Mouse (Mus musculus) adrenal gland, adult 8-10 months (tissue): ENCODE measurements around the gene Gimap4. TPM values are rescaled to one million over a fixed set of nuclear protein-coding genes. Genes with fewer than 3 reads are reported as not detected.
"Not testable (repeated sequence)": the region's sequence is repeated elsewhere in the genome, so short reads cannot be mapped to it uniquely, and the experiment has no call there.

Experiments used
- DNase-seq: peaks from one replicate; pipeline ENCODE4 v3.0.0; 2022
- total RNA-seq, 4 experiments: library from RNA; stranded (reverse); gene quantifications; 2 replicates each; pipeline ENCODE4 v1.2.4; 2022

The Gimap4 gene
- total RNA-seq, 4 experiments from 2014 or later = 29.1 to 56.5 (median 49.4) TPM

DNA sequence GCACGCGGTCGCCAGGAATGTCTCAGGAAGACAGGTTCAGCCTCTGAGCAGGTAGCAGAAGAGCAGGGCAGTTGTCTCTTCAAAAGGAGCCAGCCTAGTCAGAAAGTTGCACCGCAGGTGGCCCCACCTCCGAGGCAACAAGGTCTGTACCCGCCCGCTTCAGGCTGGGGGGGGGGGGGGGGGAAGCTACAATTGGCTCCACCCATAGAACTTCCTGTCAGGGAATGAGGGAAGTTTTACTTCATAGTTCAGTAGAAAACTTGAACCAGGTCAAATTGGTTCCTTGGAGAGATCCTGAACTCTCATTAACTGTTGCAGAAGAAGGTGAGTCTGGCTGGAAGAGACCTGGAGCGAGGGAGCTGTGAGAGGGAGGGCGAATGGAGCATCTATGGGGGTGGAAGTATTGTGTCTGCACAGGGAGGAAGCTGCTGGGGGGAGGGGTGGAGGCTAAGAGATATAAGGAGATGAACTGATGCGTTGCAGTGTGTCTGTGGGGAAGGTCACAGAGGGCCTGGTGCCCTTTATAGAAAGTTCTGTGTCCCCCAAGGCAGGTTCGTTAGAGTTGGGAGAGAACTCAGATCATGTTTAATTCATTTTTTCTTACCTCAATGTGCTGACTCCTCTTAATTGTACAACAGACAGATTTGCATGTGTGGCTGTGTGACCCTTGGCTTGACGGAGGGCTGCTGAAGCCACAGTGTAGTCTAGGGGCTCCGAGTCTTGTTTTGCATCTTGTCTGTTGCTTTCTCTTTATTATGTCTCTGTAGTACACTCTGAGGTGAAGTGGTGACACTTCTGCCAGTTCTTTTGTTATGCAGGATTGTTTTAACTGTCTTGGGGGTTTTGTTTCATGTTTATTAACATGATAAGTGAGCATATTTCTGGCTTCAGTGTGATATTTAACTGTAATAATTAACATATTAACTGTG lies 8.2 kb upstream of the Gimap4 start, which contains the start of gene Gimap9:
Gene Gimap9 (plus strand): TSS at position 199 of the 929 bp plus-strand sequence.
- no peak for DNase-seq

DNA sequence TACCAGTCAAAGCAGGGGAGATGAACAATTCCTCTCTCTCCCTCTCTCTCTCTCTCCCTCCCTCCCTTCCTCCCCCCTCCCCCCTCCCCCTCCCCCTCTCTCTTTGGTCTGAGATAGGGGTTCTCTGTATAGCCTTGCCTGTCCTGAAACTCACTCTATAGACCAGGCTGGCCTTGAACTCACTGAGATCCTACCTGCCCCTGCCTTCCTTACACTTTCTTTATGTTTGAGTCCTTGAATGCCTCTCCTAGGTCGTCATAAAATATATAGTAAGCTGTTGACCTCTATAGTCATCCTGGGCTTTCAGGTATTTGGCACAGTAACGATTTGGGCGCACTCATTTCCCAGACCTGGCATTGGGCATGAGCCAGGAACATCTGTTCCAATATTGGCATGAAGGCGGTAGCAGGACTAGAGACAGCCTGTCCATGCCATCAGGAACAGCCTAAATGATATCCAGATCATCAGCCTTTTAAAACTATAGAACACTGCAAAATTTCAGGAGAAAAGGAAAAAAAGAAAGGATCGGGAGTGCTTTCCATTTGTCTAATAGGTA lies 7.4 kb upstream of the Gimap4 start:
- DNase-seq = no peak

DNA sequence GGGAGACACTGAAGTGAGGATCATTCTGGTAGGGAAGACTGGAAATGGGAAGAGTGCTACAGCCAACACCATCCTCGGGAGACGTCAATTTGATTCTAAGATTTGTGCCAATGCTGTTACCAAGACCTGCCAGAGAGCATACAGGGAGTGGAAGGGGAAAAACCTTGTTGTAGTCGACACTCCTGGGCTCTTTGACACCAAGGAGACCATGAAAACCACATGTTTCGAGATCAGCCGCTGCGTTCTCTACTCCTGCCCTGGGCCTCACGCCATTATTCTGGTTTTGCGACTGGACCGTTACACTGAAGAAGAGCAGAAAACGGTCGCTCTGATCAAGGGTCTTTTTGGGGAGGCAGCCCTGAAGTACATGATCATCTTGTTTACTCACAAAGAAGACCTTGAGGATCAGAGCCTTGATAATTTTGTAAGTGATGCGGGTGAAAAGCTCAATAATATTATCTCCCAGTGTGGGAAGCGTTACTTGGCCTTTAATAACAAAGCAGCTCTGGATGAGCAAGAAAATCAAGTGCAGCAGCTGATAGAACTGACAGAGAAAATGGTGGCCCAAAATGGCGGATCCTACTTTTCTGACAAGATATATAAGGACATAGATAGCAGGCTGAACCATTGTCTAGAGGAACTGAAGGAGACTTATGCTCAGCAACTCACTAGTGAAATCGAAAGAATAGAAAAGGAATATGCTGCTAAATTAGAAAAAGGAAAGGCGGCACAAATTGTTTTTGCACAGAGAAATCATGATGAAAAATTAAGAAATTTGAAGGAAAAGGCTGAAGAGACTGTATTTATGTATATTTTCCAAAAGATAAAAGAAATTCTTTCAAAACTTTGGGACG lies 6.6 kb upstream of the Gimap4 start:
- DNase-seq = no peak

DNA sequence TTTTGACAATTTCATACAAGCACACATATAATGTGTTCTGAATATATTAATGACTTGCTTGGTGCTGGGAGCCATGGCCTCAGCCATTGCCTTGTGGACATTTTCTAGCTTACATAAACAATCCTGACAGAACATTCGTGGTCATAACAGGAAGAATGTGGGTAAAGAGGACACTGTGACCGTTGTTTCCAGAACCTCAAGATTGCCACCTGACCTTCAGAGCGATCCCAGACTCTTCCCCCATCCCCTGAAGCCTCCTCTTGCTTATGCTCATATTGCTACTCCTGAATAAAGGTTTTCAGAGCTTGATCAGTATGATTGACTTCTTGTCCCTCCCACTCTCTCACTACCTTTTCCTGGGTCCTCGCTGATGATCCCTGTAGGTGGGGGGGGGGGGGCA lies 6.0 kb upstream of the Gimap4 start:
- no peak for DNase-seq

DNA sequence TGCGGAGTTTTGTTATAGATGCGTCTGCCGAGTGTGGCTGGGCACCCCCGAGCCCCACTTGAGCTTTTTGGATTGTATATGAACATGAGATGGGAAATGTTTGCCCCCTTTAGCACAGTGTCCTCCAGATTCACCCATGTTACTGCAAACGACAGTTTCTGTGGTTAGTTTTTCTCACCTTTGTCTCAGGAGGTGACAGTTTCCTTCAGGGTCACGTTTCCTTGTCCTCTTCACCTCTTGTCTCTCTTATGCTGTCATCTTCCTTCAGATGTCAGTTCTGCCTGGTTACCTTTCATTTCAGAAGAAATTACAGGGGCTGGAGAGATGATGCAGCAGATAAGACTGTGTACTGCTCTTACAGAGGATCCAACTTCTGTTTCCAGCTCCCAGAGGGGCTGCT lies 4.6 kb upstream of the Gimap4 start:
- DNase-seq = no peak

DNA sequence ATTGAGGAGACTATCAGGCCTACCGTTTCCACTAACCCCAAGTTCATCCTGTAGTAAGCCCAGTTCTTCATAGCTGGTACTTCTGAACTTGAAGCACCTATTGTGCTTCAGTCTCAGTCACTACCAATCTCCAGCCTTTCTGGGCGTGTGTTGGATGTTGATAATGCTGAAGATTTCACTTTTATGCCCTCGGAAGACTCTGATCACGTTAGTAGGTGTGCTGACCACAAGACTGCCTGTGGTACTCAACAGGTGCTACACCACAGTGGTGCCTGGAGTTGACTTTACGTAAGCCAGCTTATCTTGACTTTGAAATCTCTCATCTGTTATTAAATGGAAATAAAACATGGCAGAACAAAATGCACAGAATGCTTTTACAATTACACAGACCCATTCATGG lies 3.9 kb upstream of the Gimap4 start:
- DNase-seq = no peak

DNA sequence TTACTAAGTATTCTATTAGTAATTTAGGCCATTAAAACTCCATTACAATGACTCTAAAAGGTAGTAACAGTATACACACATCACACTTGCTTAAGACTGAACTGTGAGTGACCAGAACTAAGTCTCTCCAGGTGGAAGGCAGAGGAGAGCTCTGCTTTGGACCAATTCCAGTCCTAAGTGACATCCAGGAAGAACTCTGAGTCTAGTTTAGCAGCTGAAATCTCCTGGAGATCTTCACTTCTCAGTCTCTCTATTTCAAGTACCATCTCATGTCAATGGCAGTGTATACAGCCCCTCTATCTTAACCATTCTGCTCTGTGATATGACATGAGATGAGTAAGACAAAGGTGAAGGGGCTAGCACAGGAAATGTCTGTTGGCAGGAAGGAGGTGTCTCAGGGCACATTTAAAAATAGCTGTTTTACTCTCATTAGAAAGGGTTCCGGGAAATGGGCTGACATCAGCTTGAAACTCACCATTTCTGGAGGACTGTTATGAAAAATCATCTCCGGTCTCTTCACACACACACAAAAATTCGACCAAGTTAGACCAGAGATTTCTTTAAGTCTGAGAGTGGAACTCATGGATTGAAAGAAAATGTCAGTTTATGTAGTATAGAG lies 2.8 kb upstream of the Gimap4 start:
- no peak for DNase-seq

DNA sequence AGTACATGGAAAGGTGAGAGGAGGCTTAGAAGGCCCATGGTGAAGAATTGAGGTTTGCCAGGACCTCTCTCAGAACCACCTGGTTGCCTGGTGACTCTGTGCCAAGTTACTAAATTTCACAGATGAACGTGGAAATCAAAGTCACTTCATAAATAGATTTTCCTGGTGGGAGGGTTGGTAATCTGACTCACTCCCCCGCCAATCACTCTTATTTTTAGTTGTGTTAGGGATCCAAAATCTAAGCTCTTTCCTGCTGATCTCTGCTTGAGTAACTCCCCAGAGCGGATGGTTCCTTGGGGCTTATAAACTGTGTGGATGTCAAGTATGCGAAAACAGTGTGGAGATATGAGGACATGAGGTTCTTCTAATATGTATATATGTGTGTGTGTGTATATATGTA lies 2.1 kb upstream of the Gimap4 start:
- no peak for DNase-seq

DNA sequence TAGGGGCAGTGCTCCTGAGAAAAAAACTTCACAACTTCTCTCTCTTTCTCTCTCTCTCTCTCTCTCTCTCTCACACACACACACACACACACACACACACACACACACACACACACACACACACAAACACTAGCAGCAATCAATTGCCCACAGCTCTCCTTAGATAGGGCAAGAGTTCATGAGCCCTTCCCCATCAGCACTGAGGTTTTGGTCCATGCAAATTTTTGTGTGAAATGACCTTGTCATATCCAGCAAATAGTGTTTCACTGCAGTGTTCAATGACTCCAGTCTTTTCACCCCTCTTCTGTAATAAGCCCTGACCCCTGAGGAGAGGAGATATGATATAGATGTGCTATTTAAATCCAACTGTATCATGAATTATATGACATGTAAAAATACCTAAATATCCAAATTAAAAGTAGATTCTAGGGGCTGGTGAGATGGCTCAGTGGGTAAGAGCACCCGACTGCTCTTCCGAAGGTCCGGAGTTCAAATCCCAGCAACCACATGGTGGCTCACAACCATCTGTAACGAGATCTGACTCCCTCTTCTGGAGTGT lies 1.0 kb upstream of the Gimap4 start:
- DNase-seq = not testable (repeated sequence)

DNA sequence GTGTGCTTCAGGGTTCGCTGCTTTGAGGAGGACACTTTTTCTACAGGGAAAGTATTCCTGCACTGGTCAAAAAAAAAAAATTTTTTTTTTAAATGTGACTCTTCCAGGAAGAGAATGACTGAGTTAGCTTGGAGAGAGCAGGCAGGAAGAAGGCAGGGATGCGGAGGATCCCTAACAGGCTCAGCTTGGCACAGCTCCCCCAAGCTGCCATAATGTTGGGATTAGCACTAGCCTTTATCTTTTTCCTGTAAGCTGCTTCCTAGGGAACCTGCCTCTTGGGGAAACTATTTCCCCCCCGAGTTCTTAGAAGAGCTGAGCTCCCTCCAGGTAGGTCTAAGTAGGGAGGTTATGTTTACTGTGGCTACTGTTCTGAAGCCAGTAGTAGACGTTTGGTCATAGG lies 457 bp downstream of the Gimap4 start:
- DNase-seq = no peak

DNA sequence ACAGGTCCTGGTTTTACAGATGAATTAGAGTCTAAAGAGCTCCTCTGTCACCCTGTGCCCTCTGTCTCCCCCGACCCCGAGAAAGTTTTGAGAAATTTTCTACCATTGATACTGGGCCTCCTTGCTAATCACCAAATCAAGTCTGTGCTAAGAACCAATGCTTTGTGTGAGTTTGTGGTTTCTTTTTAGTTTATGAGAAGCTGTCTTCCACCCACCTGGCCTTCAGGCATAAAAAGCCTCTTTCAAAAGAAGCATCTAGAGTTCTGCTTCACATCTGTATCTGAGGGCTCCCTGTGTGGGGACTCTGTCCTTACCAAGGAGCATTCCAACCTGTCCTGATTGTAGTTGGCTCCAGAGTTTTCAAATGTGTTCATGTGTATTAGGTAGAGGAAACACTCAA lies 902 bp downstream of the Gimap4 start:
- DNase-seq = no peak

DNA sequence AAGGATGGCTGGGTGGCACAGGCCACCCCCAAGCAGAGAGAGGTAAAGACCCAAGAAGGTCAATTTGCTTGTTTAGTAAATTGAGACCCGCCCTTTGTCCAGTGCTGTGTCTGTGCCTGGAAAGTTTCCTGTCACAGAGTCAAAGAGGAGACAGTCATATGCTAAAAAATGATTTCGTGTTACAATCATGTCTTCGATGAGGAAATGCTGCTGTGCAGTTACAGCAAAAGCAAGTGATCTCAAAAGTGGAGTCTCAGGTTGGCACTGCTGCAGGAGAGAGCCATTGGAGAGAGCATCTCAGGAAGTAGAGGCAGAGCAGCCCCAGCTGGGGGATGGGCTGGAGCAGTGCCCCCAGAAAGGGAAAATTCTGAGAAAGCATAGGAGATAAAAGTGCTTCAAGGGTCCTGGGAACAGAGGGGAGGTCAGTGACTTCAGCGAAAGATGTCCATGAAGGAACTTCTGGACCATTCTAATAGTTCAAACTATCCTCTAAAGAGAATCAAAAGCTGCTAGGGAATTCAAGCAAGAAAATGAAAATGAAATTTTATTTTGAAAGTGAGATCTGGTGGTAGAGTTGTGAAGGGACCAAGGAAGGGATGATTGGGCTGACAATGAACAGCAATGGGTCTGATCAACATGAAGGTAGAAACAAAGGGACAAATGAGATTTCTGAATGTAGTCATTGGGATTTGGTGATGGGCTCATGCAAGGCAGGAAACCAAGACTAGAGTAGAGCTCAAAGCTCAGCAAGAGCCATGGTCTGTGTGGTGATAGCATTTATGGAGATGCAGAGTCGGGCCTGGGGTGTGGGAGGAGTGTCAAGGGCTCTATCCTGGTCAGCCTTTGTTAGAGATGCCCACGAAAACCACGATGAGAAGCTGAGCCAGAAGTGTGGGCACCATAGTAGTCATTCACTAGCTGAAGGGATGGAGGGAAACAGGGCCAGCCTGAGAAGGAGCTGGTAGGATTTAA lies 1.6 kb downstream of the Gimap4 start:
- DNase-seq = no peak

DNA sequence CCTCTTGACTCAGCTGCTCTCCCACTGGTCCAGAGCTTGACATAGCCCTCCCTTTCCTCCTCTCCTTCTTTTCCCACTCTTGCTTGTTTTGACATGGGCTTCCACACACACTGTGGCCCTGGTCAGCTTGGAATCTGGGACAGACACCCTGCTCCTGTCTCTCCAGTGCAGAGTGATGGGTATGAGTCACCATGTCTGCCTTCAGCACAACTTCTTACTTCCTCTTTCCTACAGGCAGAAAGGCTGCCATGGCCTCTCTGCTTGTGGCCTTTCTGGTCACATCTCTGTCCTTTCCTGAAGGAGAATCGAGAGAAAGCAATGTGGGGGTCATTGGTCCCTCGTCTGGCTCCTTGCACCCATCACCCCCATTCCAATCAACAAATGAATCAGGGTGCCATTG lies 2.7 kb downstream of the Gimap4 start:
- no peak for DNase-seq

DNA sequence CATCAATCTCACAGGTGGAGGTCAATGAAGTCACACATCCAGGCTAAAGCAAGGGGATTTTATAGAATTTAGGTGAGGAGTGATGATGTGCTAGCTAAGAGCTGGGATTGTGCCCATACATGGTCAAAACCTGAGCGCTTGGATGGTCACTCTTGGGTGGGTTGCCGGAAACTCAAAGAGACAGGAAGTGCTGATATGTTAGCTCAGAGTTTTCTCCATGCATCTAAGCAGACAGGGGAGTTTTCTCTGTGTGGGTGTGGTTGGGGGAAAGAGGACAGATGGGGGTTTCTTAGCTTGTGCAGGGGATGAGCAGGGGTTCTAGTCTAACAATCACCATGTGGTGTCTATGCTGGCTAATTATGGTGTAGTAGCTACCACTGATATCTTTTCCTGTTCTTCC lies 5.0 kb downstream of the Gimap4 start:
- no peak for DNase-seq

DNA sequence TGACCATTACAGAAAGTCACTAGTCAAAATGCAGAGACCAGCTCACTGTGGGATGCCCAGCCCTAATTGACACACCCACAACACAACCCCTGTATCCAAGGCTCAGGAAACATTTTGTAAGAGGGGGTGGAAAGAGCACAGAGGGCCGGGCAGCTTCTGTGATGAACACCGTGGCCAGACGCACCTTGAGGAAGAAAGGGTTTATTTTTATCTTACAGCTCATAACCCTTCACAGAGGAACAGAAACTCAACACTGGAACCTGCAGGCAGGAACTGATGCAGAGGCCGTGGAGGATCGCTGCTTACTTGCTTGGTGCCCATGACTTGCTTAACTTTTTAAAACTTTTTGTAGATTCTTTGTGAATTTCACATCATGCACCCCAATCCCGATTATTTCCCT lies 8.6 kb downstream of the Gimap4 start:
- no peak for DNase-seq

DNA sequence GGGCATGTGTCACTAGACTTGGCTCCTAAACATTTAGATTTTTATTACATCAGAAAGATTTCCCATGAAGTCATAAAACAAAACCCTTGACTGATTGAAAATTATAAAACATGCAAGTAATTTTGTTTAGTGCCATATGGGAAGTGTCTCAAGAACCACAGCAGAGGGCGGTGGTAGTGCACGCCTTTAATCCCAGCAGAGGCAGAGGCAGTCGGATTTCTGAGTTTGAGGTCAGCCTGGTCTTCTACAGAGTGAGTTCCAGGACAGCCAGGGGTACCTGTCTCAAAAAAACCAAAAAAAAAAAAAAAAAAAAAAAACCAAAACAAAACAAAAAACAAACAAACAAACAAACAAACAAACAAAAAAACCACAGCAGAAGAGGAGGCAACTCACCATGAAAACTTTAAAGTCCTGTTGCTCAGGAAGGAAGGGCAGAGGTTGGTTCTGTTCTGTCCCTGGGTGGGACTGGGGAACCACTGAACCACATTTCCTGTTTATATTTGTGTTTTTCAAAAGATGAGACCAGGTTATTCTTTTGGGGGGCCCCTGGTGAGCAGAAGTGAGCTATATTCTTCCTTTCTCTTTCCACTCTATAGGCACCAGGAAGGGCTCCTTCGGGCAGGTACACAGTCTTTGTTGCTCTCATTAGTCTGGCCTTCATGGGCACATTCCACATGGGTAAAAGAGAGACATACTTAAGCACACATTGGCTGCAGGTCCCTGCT lies 12.6 kb downstream of the Gimap4 start:
- DNase-seq = no peak

DNA sequence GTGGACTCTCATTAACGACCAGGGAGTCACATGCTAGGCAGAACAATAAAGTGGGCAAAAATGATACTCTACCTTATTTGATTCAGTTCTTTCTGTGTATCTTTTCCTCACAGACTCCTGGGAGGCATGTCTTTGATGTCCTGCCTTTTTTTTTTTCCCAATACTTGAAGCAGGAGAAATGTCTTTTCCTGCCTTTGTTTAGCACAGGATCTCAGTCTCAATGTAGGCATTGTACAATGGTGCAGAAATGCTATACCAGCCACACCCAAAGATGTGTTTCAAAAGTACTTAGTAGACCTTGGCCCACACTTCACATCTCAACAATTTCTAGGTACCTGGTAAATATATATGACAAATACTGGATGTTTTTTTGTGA lies 13.2 kb downstream of the Gimap4 start:
- no peak for DNase-seq

DNA sequence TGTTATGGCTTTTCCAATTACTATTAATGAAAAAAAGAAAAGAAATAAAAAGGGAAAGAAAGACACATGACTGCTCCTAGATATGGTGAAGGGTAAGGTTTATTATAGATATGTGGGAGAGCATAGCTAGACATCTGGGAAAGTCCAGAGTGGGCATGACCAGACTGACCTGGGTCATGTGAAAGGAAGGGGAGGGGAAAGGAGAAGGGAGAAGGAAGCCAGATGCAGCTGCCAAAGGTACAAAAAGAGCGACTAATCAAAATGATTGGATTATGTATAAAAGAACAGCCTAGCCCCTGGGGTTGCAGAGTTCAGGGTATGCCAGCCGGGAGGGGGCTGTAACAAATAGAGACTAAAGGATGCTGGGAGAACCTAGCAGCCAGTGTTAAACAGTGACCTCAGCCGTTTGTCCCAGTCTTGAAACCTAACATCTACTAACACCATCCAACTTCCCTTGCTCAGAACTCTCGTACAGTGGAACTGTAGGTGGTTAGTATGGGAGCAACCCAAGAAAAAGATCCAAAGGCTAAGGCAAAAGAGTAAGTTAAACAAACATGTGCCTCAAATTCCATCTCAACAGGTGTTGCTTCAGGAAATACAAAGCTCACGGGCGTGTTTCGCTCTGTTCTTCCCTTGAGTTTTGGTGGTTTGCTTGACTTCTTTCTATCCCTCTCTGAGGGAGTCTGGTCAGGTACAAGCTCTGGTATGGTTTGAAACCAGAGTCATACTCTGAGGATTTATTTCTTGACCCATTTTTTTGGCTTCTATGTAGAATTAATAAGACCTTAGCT lies 13.9 kb downstream of the Gimap4 start:
- DNase-seq = no peak

DNA sequence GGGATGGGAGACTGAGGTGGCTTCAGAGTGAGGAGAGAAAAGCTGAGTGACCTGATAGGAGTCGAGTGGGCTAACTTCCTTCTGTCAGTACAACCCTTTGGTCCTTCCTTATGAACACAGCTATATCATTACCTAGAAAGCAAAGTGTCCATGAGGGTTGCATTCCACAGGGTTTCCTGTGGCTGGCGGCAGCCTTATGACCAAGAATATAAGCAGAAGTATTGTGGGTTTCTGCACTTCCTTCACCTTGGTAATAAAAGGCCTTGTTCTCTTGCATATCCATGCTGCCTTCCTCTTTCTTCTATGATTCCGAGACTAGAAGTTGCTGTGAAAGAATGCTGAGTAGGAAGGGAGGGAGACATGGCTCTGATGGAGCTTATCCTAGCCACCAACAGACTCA lies 14.5 kb downstream of the Gimap4 start:
- no peak for DNase-seq
